Mouse (Mus musculus) brain, embryonic 14.5 days (tissue): ENCODE measurements around the gene Uimc1.

ENCODE experiments used
- CTCF ChIP-seq: fragments of 200-500 bp; IDR thresholded peaks from 2 replicates; pipeline ENCODE4 v1.5.1; 2012; ENCODE audit warnings: inconsistent platforms, mild to moderate bottlenecking, moderate library complexity, borderline replicate concordance; ENCODE audit not compliant: insufficient read depth, insufficient read length; ENCODE audit errors: extremely low read depth
- POLR2A ChIP-seq: fragments of 200-500 bp; IDR thresholded peaks from 2 replicates; pipeline ENCODE4 v1.6.1; 2012; ENCODE audit warnings: mild to moderate bottlenecking, inconsistent platforms, borderline replicate concordance; ENCODE audit not compliant: poor library complexity, insufficient read depth, insufficient read length, severe bottlenecking; ENCODE audit errors: extremely low read depth

GRCm38 (mm10) chr13:55011103-55011502 is 89.0 kb downstream of the Uimc1 start:
- no peak for TF ChIP-seq CTCF
- TF ChIP-seq POLR2A, result no peak
